Mouse (Mus musculus): ENCODE measurements at regions not wholly inside any gene's neighbourhood (a gene's known extent, or its start where the extent isn't known, plus 50 kb on each side); places are given as distances from the start of the nearest gene placed in this dataset.

GRCm38 (mm10) chr3:23252180-23252579 lies 1175.7 kb downstream of the Tbl1xr1 start:
- TF ChIP-seq CTCF (IDR thresholded peaks at IDR 0.05; ENCODE audit: control insufficient read depth, insufficient read depth, insufficient read length) (no peak), MYOG (IDR thresholded peaks at IDR 0.05; ENCODE audit: control insufficient read depth, extremely low read depth, insufficient read length) (no peak), USF1 (IDR thresholded peaks at IDR 0.05; ENCODE audit: low read depth) (no peak), MAX (IDR thresholded peaks at IDR 0.05) (no peak), CEBPB (IDR thresholded peaks at IDR 0.05; ENCODE audit: low read depth) (no peak)
